Comparison of ENCODE assay signal across 19 mouse cellular contexts in genomic region chr2:84383828-84384227, GRCm38 (mm10). TPM values are rescaled to one million over a fixed set of nuclear protein-coding genes. Genes with fewer than 3 reads are reported as not detected.
DNase-seq lines count a peak whose midpoint lies in the region; ATAC-seq and TF ChIP-seq lines count a peak whose summit lies in the region.
"Had no signal": no experiment of that assay in that cellular context is flagged by ENCODE, and none has a peak within 500 bp of the region (broad histone marks: within the 10 kb centered on the region; RNA-seq: fewer than 3 reads in every experiment).

No protein-coding gene starts in this region.

- ATAC-seq in liver, postnatal 0 days, result peak; percentile 28; the same call in 1 of the 2 replicates
- peak; percentile 83 for ATAC-seq in megakaryocyte, adult 5-6 weeks (ENCODE audit: poor library complexity, severe bottlenecking)
- no peak for ATAC-seq in stomach, postnatal 0 days (ENCODE audit: low FRiP score, low TSS enrichment)
- ATAC-seq in activated CD4-positive, CD25-positive, alpha-beta regulatory T cell, adult 4 months, result no peak
- ATAC-seq: forebrain, embryonic 14.5 days had no signal

- H3K4me2 ChIP-seq in liver, postnatal 0 days (ENCODE audit: low read depth, low read length), result no peak overlapping the region
- no peak overlapping the region for H3K4me2 ChIP-seq in stomach, postnatal 0 days (replicated peaks; ENCODE audit: low read depth)
- H3K4me2 ChIP-seq: embryonic facial prominence, embryonic 15.5 days; heart, embryonic 13.5 days; hindbrain, embryonic 15.5 days had no signal

- TF ChIP-seq EP300 in liver, postnatal 0 days (IDR thresholded peaks at IDR 0.05; ENCODE audit: low read depth), result no peak
- no peak for TF ChIP-seq EP300 in stomach, postnatal 0 days (optimal IDR thresholded peaks at IDR 0.05)

- H3K27ac ChIP-seq in liver, postnatal 0 days (ENCODE audit: low read depth), result no peak overlapping the region
- H3K27ac ChIP-seq in stomach, postnatal 0 days (replicated peaks), result no peak overlapping the region
- H3K27ac ChIP-seq: embryonic facial prominence, embryonic 15.5 days; forebrain, embryonic 10.5 days; hindbrain, embryonic 10.5 days; hindbrain, embryonic 15.5 days had no signal

- no peaks in the 10 kb centered on the region for H3K9me3 ChIP-seq in liver, postnatal 0 days (ENCODE audit: low read length)
- no peaks in the 10 kb centered on the region for H3K9me3 ChIP-seq in stomach, postnatal 0 days (ENCODE audit: control insufficient read depth, low read length)
- H3K9me3 ChIP-seq: embryonic facial prominence, embryonic 15.5 days; forebrain, embryonic 10.5 days; heart, embryonic 13.5 days; hindbrain, embryonic 10.5 days; hindbrain, embryonic 15.5 days had no signal

- intact Hi-C loops in heart, postnatal 25 days (cut with DNase I), result loop anchor here (5.0 kb wide), 2 partner anchors 47 to 132 kb away; no protein-coding TSS in a partner anchor

- WGBS in liver, postnatal 0 days (ENCODE audit: insufficient replicate concordance), result 61% methylated on average over 4 of the region's 4 CpGs
- WGBS in stomach, postnatal 0 days, result 71% methylated on average over 4 of the region's 4 CpGs

- H3K9ac ChIP-seq in liver, postnatal 0 days (replicated peaks), result no peak overlapping the region
- H3K9ac ChIP-seq in stomach, postnatal 0 days (ENCODE audit: low read length), result no peak overlapping the region
- H3K9ac ChIP-seq: embryonic facial prominence, embryonic 15.5 days; heart, embryonic 13.5 days; hindbrain, embryonic 15.5 days had no signal

- H3K27me3 ChIP-seq in liver, postnatal 0 days (ENCODE audit: insufficient read depth, low read length), result no peaks in the 10 kb centered on the region
- no peaks in the 10 kb centered on the region for H3K27me3 ChIP-seq in stomach, postnatal 0 days (ENCODE audit: control insufficient read depth, insufficient read depth, low read length)
- H3K27me3 ChIP-seq: embryonic facial prominence, embryonic 15.5 days; heart, embryonic 13.5 days; hindbrain, embryonic 15.5 days had no signal

- no peaks in the 10 kb centered on the region for H3K36me3 ChIP-seq in liver, postnatal 0 days (replicated peaks; ENCODE audit: insufficient read depth, low read length)
- H3K36me3 ChIP-seq in stomach, postnatal 0 days (ENCODE audit: control insufficient read depth, insufficient read depth, low read length), result no peaks in the 10 kb centered on the region
- H3K36me3 ChIP-seq: embryonic facial prominence, embryonic 15.5 days; forebrain, embryonic 10.5 days; heart, embryonic 13.5 days; hindbrain, embryonic 10.5 days; hindbrain, embryonic 15.5 days had no signal

- peaks cover 31% of the 10 kb centered on the region for H3K4me1 ChIP-seq in liver, postnatal 0 days (ENCODE audit: insufficient read depth)
- H3K4me1 ChIP-seq in stomach, postnatal 0 days (replicated peaks; ENCODE audit: control insufficient read depth, insufficient read depth), result 0 out of 2 replicates have a peak, but pooled peaks cover 3% of the 10 kb centered on the region

- no peak overlapping the region for H3K4me3 ChIP-seq in liver, postnatal 0 days (ENCODE audit: low read depth, low read length)
- H3K4me3 ChIP-seq in stomach, postnatal 0 days (ENCODE audit: low read depth, low read length), result no peak overlapping the region
- H3K4me3 ChIP-seq: embryonic facial prominence, embryonic 15.5 days; erythroblast, embryonic 14.5 days; forebrain, embryonic 10.5 days; heart, embryonic 13.5 days; hindbrain, embryonic 10.5 days; hindbrain, embryonic 15.5 days had no signal

- peak; percentile 78 for DNase-seq in heart, adult 11 months
- DNase-seq in heart, postnatal 25 days (ENCODE audit: low spot score), result no peak
- no peak for DNase-seq in liver, postnatal 0 days
- DNase-seq in liver, result no peak
- DNase-seq in stomach, postnatal 0 days (ENCODE audit: low spot score), result no peak
- DNase-seq: adrenal gland, postnatal 36 days; cerebellum, adult 2 months; cerebellum, postnatal 10 days; embryo, embryonic 11 days had no signal

- TF ChIP-seq CTCF in liver, postnatal 0 days (IDR thresholded peaks at IDR 0.05; ENCODE audit: low read depth), result no peak
- TF ChIP-seq CTCF in stomach, postnatal 0 days (IDR thresholded peaks at IDR 0.05; ENCODE audit: low read depth), result no peak

RNA-seq across cellular contexts. Expression of gene Calcrl, which starts 41.4 kb away (rescaled TPM):
- total RNA-seq in heart, postnatal 25 days (2021), result 10 to 100 TPM; 32.3 to 41.2 TPM
- 9.4 and 12.8 TPM in 2 replicates for polyA plus RNA-seq in liver, postnatal 0 days (2015; fragmentation: Nextera tagmentation; extraction: Ambion mirVana)
- total RNA-seq in megakaryocyte, adult 5-6 weeks (2015), result 17.8 and 25.6 TPM in 2 replicates
- total RNA-seq in megakaryocyte, adult 5-6 weeks (2017), result 49.4 and 66.0 TPM in 2 replicates
- 18.1 and 18.2 TPM in 2 replicates for polyA plus RNA-seq in stomach, postnatal 0 days (2015; fragmentation: Nextera tagmentation; extraction: Ambion mirVana)
- 10 to 100 TPM; 24.9 to 26.1 TPM for polyA plus RNA-seq in activated CD4-positive, CD25-positive, alpha-beta regulatory T cell, adult 4 months (2017; shearing (Covaris generic))
- total RNA-seq: MEL had no signal
- polyA plus RNA-seq: erythroblast, embryonic 14.5 days had no signal

Comparison
In these comparisons a context has a peak if more than half of its experiments do, and no peak if none do; other contexts are left out.
1. ATAC-seq: peak in liver, postnatal 0 days (single experiment) and megakaryocyte, adult 5-6 weeks (single experiment); none in stomach, postnatal 0 days (single experiment) and activated CD4-positive, CD25-positive, alpha-beta regulatory T cell, adult 4 months (single experiment).